Mouse (Mus musculus) mesoderm, embryonic 11.5 days (tissue): Measurements from ENCODE around the gene Oxct1.

ENCODE experiments used
- DNase-seq: peaks from one replicate; pipeline ENCODE4 v3.0.0-alpha.2; 2012; ENCODE audit warnings: low read depth, low spot score

Gene Oxct1

GRCm38 (mm10) chr15:4028411-4028700 is 2.2 kb downstream of the Oxct1 start:
- DNase-seq = no peak

GRCm38 (mm10) chr15:4028960-4029359 is 2.8 kb downstream of the Oxct1 start:
- DNase-seq = no peak

GRCm38 (mm10) chr15:4033168-4034004 is 7.2 kb downstream of the Oxct1 start:
- DNase-seq = no peak

GRCm38 (mm10) chr15:4042423-4042822 is 16.2 kb downstream of the Oxct1 start:
- no peak for DNase-seq

- peak; percentile 41 for DNase-seq
Measured at GRCm38 (mm10) chr15:4043032-4043471, 16.9 kb downstream of the Oxct1 start.

GRCm38 (mm10) chr15:4056627-4057026 is 30.4 kb downstream of the Oxct1 start:
- DNase-seq = peak; percentile 39

- no peak for DNase-seq
Measured at GRCm38 (mm10) chr15:4063574-4063973, 37.4 kb downstream of the Oxct1 start.

- no peak for DNase-seq
Measured at GRCm38 (mm10) chr15:4064013-4064412, 37.8 kb downstream of the Oxct1 start.

- DNase-seq = no peak
Measured at GRCm38 (mm10) chr15:4064694-4065093, 38.5 kb downstream of the Oxct1 start.

GRCm38 (mm10) chr15:4067273-4067990 is 41.2 kb downstream of the Oxct1 start:
- no peak for DNase-seq

GRCm38 (mm10) chr15:4077978-4078377 is 51.8 kb downstream of the Oxct1 start:
- no peak for DNase-seq

GRCm38 (mm10) chr15:4078785-4079184 is 52.6 kb downstream of the Oxct1 start:
- DNase-seq = no peak

- DNase-seq = no peak
Measured at GRCm38 (mm10) chr15:4079425-4080189, 53.4 kb downstream of the Oxct1 start.

- no peak for DNase-seq
Measured at GRCm38 (mm10) chr15:4085600-4086384, 59.6 kb downstream of the Oxct1 start.

GRCm38 (mm10) chr15:4087446-4087845 is 61.3 kb downstream of the Oxct1 start:
- DNase-seq = no peak

GRCm38 (mm10) chr15:4087914-4088313 is 61.7 kb downstream of the Oxct1 start:
- no peak for DNase-seq

- DNase-seq = no peak
Measured at GRCm38 (mm10) chr15:4090601-4091000, 64.4 kb downstream of the Oxct1 start.

GRCm38 (mm10) chr15:4092586-4092985 is 66.4 kb downstream of the Oxct1 start:
- no peak for DNase-seq

GRCm38 (mm10) chr15:4100341-4100921 is 74.2 kb downstream of the Oxct1 start:
- DNase-seq = no peak

- no peak for DNase-seq
Measured at GRCm38 (mm10) chr15:4101025-4101424, 74.8 kb downstream of the Oxct1 start.

- no peak for DNase-seq
Measured at GRCm38 (mm10) chr15:4104319-4104718, 78.1 kb downstream of the Oxct1 start.
